Mouse (Mus musculus): ENCODE data around the gene Rdh19. TPM values are rescaled to one million over a fixed set of nuclear protein-coding genes. Genes with fewer than 3 reads are reported as not detected.
"Not testable (repeated sequence)": the region's sequence is repeated elsewhere in the genome, so short reads cannot be mapped to it uniquely, and the experiment has no call there.

The Rdh19 gene
- polyA plus RNA-seq, 1 experiment from 2014 or later, result not detected

GRCm38 (mm10) chr10:127837793-127838192, 11.9 kb upstream of the Rdh19 start:
- not testable (repeated sequence) for H3K27ac ChIP-seq (replicated peaks); H3K9ac ChIP-seq; H3K27me3 ChIP-seq (replicated peaks); H3K4me2 ChIP-seq; H3K4me1 ChIP-seq; H3K36me3 ChIP-seq; H3K4me3 ChIP-seq; ATAC-seq (ENCODE audit: extremely low read depth, insufficient number of reproducible peaks, low FRiP score, low TSS enrichment)
- WGBS, result 91% methylated on average over 5 of the region's 5 CpGs
- peaks cover 21% of the 10 kb centered on the region for H3K9me3 ChIP-seq

DNA sequence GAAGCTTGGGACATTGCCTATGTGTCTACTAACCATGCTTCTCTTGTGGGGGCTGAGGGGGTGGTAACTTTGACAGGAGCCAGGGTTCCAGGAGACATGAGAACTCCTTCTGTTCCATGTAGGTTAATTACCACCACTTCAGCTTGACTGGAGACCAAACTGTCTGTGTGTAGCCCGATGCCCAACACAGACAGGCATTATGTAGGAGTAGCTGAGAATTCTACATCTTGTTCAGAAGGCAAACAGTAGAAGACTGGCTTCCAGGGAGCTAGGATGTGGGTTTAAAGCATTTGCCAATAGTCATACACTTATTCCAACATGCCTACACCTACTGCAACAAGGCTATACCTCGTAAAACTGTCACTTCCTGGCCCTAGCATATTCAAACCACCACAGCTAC, 11.2 kb upstream of the Rdh19 start:
- Histone ChIP-seq H3K9ac (no peak overlapping the region), H3K4me1 (no peaks in the 10 kb centered on the region), H3K27ac (replicated peaks) (no peak overlapping the region), H3K36me3 (no peaks in the 10 kb centered on the region), H3K4me2 (no peak overlapping the region), H3K4me3 (no peak overlapping the region), H3K27me3 (replicated peaks) (no peaks in the 10 kb centered on the region), H3K9me3 (peaks cover 19% of the 10 kb centered on the region)
- no peak for ATAC-seq (ENCODE audit: extremely low read depth, insufficient number of reproducible peaks, low FRiP score, low TSS enrichment)
- 70% methylated on average over 2 of the region's 2 CpGs for WGBS

DNA sequence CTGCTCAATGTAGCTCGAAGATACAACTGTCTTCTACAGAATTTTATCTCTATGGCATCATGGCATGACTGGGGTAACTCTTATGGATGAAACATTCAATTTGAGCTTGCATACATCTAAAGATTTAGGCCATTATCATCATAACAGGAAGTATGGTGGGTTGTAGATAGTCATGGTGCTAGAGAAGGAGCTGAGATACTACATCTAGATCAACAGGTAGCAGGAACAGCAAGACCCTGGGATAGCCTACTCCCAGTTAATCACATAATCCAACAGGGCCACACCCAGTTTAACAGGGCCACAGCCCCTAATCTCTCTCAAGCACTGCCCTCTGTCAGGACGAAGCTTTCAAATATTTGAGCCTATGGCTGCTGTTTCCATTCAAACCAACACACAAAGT, 9.0 kb upstream of the Rdh19 start:
- no peak overlapping the region for H3K4me3 ChIP-seq
- ATAC-seq (ENCODE audit: extremely low read depth, insufficient number of reproducible peaks, low FRiP score, low TSS enrichment), result no peak
- no peaks in the 10 kb centered on the region for H3K36me3 ChIP-seq
- no peaks in the 10 kb centered on the region for H3K27me3 ChIP-seq (replicated peaks)
- H3K9me3 ChIP-seq, result peaks cover 19% of the 10 kb centered on the region
- no peaks in the 10 kb centered on the region for H3K4me1 ChIP-seq
- WGBS, result 58% methylated on average over 2 of the region's 2 CpGs
- H3K27ac ChIP-seq (replicated peaks), result no peak overlapping the region
- no peak overlapping the region for H3K9ac ChIP-seq
- no peak overlapping the region for H3K4me2 ChIP-seq

GRCm38 (mm10) chr10:127845945-127846344, 3.8 kb upstream of the Rdh19 start:
- H3K27ac ChIP-seq (replicated peaks); H3K27me3 ChIP-seq (replicated peaks); H3K4me1 ChIP-seq; H3K9me3 ChIP-seq; H3K4me3 ChIP-seq; H3K9ac ChIP-seq; H3K4me2 ChIP-seq; H3K36me3 ChIP-seq; ATAC-seq (ENCODE audit: extremely low read depth, insufficient number of reproducible peaks, low FRiP score, low TSS enrichment): not testable (repeated sequence)
- 83% methylated on average over 5 of the region's 5 CpGs for WGBS

DNA sequence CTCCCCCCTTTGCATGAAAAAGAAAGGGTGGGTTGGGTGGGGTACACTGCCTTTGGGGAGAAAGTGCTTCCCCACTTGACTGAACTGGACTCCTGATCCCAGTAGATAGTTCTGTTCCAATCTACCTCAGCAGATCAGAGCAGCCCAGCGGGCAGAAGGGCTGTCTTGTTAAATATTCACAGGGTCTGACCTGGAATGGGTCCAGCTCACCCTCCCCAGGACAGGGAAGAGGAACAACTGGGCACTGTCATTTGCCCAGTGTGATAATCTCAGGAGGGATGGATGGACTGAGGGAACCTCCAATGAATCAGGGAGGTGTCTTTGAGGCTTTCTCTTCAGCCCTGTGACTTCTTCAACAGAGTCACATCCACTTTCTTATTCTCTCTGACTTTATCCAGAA, 1.6 kb upstream of the Rdh19 start:
- Histone ChIP-seq H3K27me3 (replicated peaks) (no peaks in the 10 kb centered on the region), H3K4me2 (no peak overlapping the region), H3K4me3 (no peak overlapping the region), H3K36me3 (no peaks in the 10 kb centered on the region), H3K4me1 (no peaks in the 10 kb centered on the region), H3K27ac (replicated peaks) (no peak overlapping the region), H3K9ac (no peak overlapping the region), H3K9me3 (0 out of 2 replicates have a peak, but pooled peaks cover 7% of the 10 kb centered on the region)
- no peak for ATAC-seq (ENCODE audit: extremely low read depth, insufficient number of reproducible peaks, low FRiP score, low TSS enrichment)
- 59% methylated on average over 1 of the region's 1 CpGs for WGBS

DNA sequence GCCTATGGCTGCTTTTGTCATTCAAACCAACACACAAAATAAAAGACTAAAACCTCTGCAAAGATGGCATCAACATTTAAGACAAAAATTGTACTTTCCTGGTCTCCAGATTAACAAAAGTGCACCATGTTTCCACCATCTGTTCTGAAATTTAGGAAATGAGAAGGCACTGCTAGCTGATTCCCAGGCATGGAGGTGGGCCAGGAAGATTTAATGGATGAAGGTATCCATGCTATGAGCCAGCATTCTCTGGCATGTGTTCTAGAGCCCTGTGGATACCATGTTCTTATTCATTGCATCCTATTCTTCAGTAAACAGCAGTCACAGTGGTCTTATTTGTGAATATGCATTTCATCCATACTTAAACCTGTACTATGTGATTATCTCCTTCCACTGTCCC, 6.6 kb downstream of the Rdh19 start:
- no peak overlapping the region for H3K9ac ChIP-seq
- H3K4me1 ChIP-seq, result no peaks in the 10 kb centered on the region
- H3K27ac ChIP-seq (replicated peaks), result no peak overlapping the region
- no peaks in the 10 kb centered on the region for H3K27me3 ChIP-seq (replicated peaks)
- no peaks in the 10 kb centered on the region for H3K9me3 ChIP-seq
- no peak overlapping the region for H3K4me3 ChIP-seq
- H3K4me2 ChIP-seq, result no peak overlapping the region
- H3K36me3 ChIP-seq, result no peaks in the 10 kb centered on the region
- no peak for ATAC-seq (ENCODE audit: extremely low read depth, insufficient number of reproducible peaks, low FRiP score, low TSS enrichment)

DNA sequence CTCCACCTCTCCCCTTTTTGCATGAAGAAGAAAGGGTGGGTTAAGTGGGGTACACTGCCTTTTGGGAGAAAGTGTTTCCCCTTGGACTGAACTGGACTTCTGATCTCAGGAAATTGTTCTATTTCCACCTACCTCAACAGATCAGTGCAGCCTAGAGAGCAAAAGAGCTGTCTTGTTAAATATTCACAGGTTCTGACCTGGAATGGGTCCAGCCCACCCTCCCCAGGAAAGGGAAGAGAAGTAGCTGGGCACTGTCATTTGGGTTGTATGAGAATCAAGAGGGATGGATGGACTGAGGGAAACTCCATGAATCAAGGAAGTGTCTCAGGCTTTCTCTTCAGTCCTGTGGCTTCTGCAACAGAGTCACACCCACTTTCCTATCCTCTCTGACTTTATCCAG, 15.2 kb downstream of the Rdh19 start:
- Histone ChIP-seq H3K27ac (replicated peaks) (no peak overlapping the region), H3K4me3 (no peak overlapping the region), H3K36me3 (no peaks in the 10 kb centered on the region), H3K4me1 (no peaks in the 10 kb centered on the region), H3K27me3 (replicated peaks) (no peaks in the 10 kb centered on the region), H3K4me2 (no peak overlapping the region), H3K9me3 (peaks cover 4% of the 10 kb centered on the region; the same call in 1 of the 2 replicates), H3K9ac (no peak overlapping the region)
- ATAC-seq (ENCODE audit: extremely low read depth, insufficient number of reproducible peaks, low FRiP score, low TSS enrichment), result no peak

GRCm38 (mm10) chr10:127866232-127866631, 16.5 kb downstream of the Rdh19 start, which contains the start of gene Rdh16f2:
TSS of gene Rdh16f2 (plus strand) at chr10:127866474.
- Histone ChIP-seq H3K4me1 (no peaks in the 10 kb centered on the region), H3K9me3 (peaks cover 14% of the 10 kb centered on the region; the same call in 1 of the 2 replicates), H3K4me3 (no peak within 1 kb of the TSS), H3K27ac (replicated peaks) (no peak within 1 kb of the TSS), H3K9ac (no peak within 1 kb of the TSS), H3K27me3 (replicated peaks) (no peaks in the 10 kb centered on the region), H3K4me2 (no peak within 1 kb of the TSS), H3K36me3 (no peaks in the 10 kb centered on the region)
- 71% methylated on average over 3 of the region's 3 CpGs for WGBS
- no peak for ATAC-seq (ENCODE audit: extremely low read depth, insufficient number of reproducible peaks, low FRiP score, low TSS enrichment)

DNA sequence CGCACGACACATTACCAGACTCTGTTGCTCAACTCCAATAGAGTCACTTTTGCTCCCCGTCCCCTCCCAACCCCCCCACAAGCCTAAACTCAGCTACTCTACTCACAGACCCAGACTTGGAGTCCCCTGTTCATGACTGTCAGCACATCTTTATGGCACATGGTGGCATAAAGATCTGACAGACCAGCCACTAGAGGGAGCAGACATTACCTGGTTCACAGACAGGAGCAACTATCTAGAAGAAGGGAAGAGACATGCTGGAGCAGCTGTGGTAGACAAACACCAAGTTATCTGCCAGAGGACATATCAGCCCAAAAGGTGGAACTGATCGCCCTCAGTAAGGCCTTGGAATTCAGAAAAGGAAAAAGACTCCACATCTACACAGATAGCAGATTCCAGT, 22.8 kb downstream of the Rdh19 start:
- Histone ChIP-seq H3K9ac (no peak overlapping the region), H3K27ac (replicated peaks) (no peak overlapping the region), H3K27me3 (replicated peaks) (no peaks in the 10 kb centered on the region), H3K4me2 (no peak overlapping the region), H3K4me3 (no peak overlapping the region), H3K36me3 (no peaks in the 10 kb centered on the region), H3K4me1 (no peaks in the 10 kb centered on the region), H3K9me3 (peaks cover 15% of the 10 kb centered on the region; the same call in 1 of the 2 replicates)
- WGBS, result 61% methylated on average over 4 of the region's 4 CpGs
- no peak for ATAC-seq (ENCODE audit: extremely low read depth, insufficient number of reproducible peaks, low FRiP score, low TSS enrichment)

DNA sequence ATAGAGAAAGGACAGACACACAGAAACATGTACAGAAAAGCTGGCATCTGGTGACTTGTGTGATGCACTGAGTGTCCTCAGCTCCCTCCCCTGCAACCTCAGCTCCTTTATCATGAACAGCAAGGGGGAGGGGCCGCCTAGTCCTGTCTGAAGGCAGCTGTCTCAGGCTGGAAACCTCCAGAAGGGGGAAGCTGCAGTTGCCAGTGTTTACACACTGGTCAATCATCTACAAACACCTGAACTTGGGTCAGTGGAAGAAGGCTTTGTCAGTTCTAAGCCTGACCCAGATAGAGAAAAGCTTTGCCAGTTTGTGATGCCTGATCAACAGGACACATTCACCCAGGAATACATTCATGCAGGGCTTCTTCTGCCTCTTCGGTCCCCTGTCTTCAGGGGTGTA, 28.0 kb downstream of the Rdh19 start:
- no peak overlapping the region for H3K4me2 ChIP-seq
- ATAC-seq (ENCODE audit: extremely low read depth, insufficient number of reproducible peaks, low FRiP score, low TSS enrichment), result no peak
- H3K27ac ChIP-seq (replicated peaks), result no peak overlapping the region
- H3K4me3 ChIP-seq, result no peak overlapping the region
- no peak overlapping the region for H3K9ac ChIP-seq
- H3K9me3 ChIP-seq, result no peaks in the 10 kb centered on the region
- H3K27me3 ChIP-seq (replicated peaks), result no peaks in the 10 kb centered on the region
- no peaks in the 10 kb centered on the region for H3K36me3 ChIP-seq
- peaks cover 11% of the 10 kb centered on the region; the same call in 1 of the 2 replicates for H3K4me1 ChIP-seq
- 19% methylated on average over 2 of the region's 2 CpGs for WGBS

GRCm38 (mm10) chr10:127878262-127879057, 28.7 kb downstream of the Rdh19 start:
- H3K27ac ChIP-seq (replicated peaks), result no peak overlapping the region
- no peak overlapping the region for H3K9ac ChIP-seq
- peaks cover 11% of the 10 kb centered on the region; the same call in 1 of the 2 replicates for H3K4me1 ChIP-seq
- H3K4me2 ChIP-seq, result no peak overlapping the region
- WGBS, result 46% methylated on average over 3 of the region's 3 CpGs
- no peaks in the 10 kb centered on the region for H3K9me3 ChIP-seq
- no peak overlapping the region for H3K4me3 ChIP-seq
- no peak for ATAC-seq (ENCODE audit: extremely low read depth, insufficient number of reproducible peaks, low FRiP score, low TSS enrichment)
- H3K27me3 ChIP-seq (replicated peaks), result no peaks in the 10 kb centered on the region
- H3K36me3 ChIP-seq, result no peaks in the 10 kb centered on the region

DNA sequence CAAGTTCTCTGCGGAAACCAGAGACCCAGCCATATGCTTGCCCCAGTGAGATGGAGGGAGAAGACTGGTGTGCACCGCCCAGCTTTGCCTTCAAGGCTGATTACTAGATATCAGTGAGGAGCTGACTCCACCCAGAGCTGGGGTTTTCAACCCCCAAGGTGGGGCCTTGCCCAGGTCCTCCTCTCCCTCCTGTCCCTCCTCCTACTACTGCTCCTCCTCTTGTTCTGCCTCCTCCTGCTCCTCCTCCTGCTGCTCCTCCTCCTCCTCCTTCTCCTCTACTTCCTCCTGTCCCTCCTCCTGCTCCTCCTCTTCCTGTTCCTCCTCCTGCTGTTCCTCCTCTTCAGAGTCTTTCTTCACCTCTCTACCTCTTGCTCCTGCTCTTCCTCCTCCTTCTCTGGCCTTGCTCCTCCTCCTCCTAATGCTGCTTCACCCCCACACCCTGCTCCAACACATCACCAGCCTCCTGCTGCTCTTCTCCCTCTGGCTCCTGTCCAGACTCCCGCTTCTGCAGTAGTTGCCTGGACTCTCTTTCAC, 29.5 kb downstream of the Rdh19 start:
- Histone ChIP-seq H3K4me2 (no peak overlapping the region), H3K27me3 (replicated peaks) (no peaks in the 10 kb centered on the region), H3K4me1 (peaks cover 11% of the 10 kb centered on the region; the same call in 1 of the 2 replicates), H3K27ac (replicated peaks) (no peak overlapping the region), H3K9me3 (no peaks in the 10 kb centered on the region), H3K36me3 (no peaks in the 10 kb centered on the region), H3K9ac (no peak overlapping the region), H3K4me3 (no peak overlapping the region)
- ATAC-seq (ENCODE audit: extremely low read depth, insufficient number of reproducible peaks, low FRiP score, low TSS enrichment), result no peak
- 56% methylated on average over 3 of the region's 3 CpGs for WGBS
